Mouse (Mus musculus) brain, embryonic 14.5 days (tissue): Measurements from ENCODE around the gene Rtl8a. TPM values are rescaled to one million over a fixed set of nuclear protein-coding genes. Genes with fewer than 3 reads are reported as not detected.
"Not testable (repeated sequence)": the region's sequence is repeated elsewhere in the genome, so short reads cannot be mapped to it uniquely, and the experiment has no call there.

Experiments used
- DNase-seq: peaks from one replicate; pipeline ENCODE4 v3.0.0-alpha.2; 2011; ENCODE audit warnings: low read depth
- CTCF ChIP-seq: fragments of 200-500 bp; IDR thresholded peaks from 2 replicates; pipeline ENCODE4 v1.5.1; 2012; ENCODE audit warnings: inconsistent platforms, mild to moderate bottlenecking, moderate library complexity, borderline replicate concordance; ENCODE audit not compliant: insufficient read depth, insufficient read length; ENCODE audit errors: extremely low read depth
- POLR2A ChIP-seq: fragments of 200-500 bp; IDR thresholded peaks from 2 replicates; pipeline ENCODE4 v1.6.1; 2012; ENCODE audit warnings: mild to moderate bottlenecking, inconsistent platforms, borderline replicate concordance; ENCODE audit not compliant: poor library complexity, insufficient read depth, insufficient read length, severe bottlenecking; ENCODE audit errors: extremely low read depth
- polyA plus RNA-seq: library from polyadenylated mRNA; depleted of rRNA; stranded (reverse); fragments of >200 nt; gene quantifications from 2 replicates; pipeline ENCODE4 v1.2.3, GENCODE M21; 2012; rRNA removed

The Rtl8a gene
- 286 and 338 TPM in 2 replicates for polyA plus RNA-seq

DNA sequence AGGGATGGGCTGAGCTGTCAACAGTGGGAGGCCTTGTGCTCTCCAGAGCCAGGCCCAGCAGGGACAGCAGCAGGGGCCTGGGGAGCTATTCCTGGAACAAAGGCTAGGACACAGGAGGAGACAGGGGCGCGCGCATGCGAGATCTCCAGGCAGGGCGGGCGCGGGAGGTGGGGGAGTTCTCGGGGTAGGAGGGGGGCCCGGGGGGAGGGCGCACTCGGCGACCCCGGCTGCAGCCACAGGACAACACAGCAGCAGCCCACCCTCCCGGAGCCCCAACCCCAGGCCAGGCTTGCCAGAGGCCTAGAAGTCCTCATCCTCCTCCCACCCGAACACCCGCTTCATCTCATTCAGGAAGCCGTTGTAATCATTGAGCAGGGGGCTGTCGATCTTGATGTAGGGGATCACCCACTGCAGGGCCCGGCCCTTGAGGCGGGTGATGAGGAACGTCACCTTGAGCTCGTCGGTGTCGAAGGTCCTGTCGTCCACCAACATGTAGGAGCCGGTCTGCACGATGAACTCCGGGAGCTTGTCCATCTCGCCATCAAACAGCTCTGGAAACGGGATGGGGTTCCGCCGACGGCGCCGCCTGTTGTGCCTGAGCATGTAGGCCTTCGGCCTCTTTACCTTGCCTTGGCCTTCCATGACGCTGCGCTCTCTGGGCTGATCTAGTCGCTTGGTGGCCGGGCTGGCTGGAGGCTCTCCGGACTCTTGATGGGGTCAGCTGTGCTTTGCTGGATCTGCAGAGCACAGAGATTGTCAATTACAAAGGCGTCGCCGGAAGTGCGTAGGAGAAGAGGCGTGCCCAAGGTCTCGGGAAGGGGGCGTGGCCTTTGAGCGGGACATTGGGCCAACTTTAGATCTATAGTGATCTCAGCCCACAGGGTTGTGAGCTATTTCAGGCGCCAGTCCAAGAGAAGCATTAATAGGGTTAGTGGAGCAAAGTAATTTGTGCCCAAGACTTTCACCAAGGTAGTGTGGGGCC is at the start of gene Rtl8a:
Gene Rtl8a (minus strand): TSS at position 703 of the 982 bp plus-strand sequence.
- DNase-seq: peak; percentile 93

- no peak for DNase-seq
- TF ChIP-seq POLR2A (no peak), CTCF (no peak)
Observed at GRCm38 (mm10) chrX:53693141-53693540, 49.7 kb upstream of the Rtl8a start.

- no peak for TF ChIP-seq POLR2A
- TF ChIP-seq CTCF: no peak
- DNase-seq: no peak
Observed at GRCm38 (mm10) chrX:53692065-53692464, 48.6 kb upstream of the Rtl8a start.

GRCm38 (mm10) chrX:53684676-53685075 is 41.2 kb upstream of the Rtl8a start:
- DNase-seq: not testable (repeated sequence)

DNA sequence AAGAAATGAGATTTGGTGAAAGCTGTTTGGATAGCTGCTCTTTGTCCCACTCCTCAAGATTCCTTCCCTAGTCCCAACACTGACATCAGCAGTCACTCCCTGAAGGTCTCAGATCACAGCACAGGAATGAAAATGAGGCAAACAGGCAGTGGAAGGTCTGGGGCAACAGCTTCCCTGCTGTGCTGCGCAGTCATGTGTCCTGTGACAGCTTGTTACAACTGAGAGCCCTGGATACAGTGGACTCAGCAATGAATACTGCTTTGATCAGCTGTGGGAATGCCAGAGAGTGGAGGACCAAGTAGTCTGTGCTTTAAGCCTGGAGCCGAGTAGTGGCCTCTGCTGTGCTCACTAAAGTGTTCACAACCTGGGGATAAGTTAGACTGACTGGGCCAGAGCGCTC is 39.2 kb upstream of the Rtl8a start:
- not testable (repeated sequence) for DNase-seq

- DNase-seq: not testable (repeated sequence)
Observed at GRCm38 (mm10) chrX:53676943-53677342, 33.5 kb upstream of the Rtl8a start.

GRCm38 (mm10) chrX:53670696-53671095 is 27.2 kb upstream of the Rtl8a start:
- not testable (repeated sequence) for DNase-seq

DNA sequence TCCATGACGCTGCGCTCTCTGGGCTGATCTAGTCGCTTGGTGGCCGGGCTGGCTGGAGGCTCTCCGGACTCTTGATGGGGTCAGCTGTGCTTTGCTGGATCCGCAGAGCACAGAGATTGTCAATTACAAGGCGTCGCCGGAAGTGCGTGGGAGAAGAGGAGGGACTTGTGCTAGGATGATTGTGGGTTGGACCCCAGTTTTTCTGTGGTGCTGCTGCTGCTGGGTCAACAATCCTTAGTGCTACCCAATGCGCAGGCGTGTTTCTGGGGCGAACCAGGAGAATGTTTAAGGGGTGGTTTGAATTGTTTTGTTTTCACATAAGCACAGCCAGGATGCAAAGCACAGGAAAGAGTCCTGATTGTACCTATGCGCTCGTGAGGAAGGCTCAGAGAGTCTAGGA is 26.8 kb upstream of the Rtl8a start, which contains the start of gene Rtl8b:
Gene Rtl8b (minus strand): TSS at position 115 of the 400 bp plus-strand sequence.
- TF ChIP-seq CTCF (no peak), POLR2A (no peak)

DNA sequence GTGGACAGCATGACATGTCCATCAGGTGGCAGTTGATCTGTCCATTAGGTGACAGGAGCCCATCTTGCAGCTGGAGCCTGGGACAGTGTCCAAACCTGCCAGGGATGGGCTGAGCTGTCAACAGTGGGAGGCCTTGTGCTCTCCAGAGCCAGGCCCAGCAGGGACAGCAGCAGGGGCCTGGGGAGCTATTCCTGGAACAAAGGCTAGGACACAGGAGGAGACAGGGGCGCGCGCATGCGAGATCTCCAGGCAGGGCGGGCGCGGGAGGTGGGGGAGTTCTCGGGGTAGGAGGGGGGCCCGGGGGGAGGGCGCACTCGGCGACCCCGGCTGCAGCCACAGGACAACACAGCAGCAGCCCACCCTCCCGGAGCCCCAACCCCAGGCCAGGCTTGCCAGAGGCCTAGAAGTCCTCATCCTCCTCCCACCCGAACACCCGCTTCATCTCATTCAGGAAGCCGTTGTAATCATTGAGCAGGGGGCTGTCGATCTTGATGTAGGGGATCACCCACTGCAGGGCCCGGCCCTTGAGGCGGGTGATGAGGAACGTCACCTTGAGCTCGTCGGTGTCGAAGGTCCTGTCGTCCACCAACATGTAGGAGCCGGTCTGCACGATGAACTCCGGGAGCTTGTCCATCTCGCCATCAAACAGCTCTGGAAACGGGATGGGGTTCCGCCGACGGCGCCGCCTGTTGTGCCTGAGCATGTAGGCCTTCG is 26.2 kb upstream of the Rtl8a start:
- DNase-seq: not testable (repeated sequence)

More for the DNA sequence above, 26.8 kb upstream of the Rtl8a start, which contains the start of gene Rtl8b:
- DNase-seq: peak; percentile 97

DNA sequence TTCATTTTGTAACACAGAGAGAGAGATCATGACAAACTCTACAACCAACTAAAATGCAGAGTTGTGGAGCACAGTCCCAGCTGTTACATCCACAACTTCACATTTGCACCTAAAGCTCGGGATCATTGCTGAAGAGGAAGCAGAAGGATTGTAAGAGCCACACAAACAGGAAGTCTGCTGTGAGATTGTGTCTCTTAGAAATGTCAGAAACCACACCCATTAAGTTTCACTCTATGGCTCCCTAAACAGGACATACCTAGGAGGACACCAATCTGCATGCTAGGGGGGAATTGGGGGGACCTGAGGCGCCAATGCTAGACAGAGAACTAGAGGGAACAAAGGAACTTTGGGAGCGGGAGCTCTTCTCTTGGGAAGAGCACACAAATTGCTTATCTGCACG is 9.4 kb upstream of the Rtl8a start:
- DNase-seq: not testable (repeated sequence)

DNA sequence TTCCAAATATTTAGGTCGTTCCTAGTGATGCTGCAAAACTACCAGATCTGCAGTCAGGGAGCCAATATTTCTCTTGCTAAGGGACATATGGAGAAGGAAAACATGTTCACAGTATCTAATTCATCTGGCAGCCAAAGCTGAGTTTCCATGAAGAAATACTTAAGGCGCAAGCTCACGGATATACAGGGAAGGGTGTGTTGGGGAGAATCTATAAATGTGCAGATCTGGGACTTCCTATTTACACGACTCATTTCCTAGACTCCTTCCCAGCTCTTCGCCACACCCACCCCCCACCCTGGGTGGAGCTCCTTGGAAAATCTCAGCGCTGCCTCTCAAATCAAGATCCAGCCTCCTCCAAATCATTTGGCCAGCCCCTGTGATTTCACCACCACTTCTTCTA is 2.4 kb upstream of the Rtl8a start:
- peak; percentile 15 for DNase-seq
- TF ChIP-seq CTCF: no peak
- TF ChIP-seq POLR2A: no peak

- DNase-seq: not testable (repeated sequence)
Observed at GRCm38 (mm10) chrX:53642604-53642979, 890 bp downstream of the Rtl8a start.

- not testable (repeated sequence) for DNase-seq
Observed at GRCm38 (mm10) chrX:53638107-53638506, 5.4 kb downstream of the Rtl8a start.

GRCm38 (mm10) chrX:53611395-53611794 is 32.1 kb downstream of the Rtl8a start:
- not testable (repeated sequence) for DNase-seq

DNA sequence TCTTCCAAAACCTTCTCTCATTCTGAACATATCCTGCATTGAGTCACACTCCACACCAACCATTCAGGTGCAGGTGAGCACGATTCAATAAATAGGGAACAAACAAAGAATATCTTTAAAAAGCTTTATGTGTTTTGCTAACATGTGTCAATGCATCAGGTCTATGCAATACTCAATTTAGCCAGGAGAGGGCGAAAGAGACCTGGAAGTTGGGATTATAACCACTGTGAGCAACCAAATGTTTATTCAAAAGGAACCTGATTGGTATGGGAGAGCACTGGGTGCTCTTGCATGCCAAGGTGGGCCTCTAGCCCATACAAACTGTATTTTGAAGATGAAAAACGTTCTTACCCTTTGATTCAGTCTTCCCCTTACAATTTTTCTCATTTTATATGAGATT is 32.9 kb downstream of the Rtl8a start:
- DNase-seq: peak; percentile 76
- TF ChIP-seq POLR2A (no peak), CTCF (peak; percentile 53; the same call in 1 of the 2 replicates)

DNA sequence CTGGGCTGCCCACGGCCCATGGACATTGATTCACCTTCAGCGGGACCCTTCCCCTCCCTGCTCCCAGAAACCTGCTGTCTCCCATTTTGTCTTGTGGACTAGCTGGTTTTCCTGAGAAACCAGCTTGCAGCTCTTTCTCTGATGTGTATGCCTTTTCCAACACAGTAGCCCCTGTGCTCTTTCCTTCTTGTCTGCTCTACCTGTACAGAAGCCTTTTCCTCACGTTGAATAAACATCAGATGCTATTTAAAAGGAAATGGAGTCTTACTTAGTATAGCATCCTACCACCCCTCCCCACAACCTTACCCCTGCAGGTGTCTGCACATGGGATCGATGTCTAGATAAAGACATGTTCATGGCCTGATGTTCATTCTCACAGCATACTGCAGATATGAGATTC is 34.6 kb downstream of the Rtl8a start, which contains the start of gene Gm14597:
Gene Gm14597 (minus strand): TSS at position 101 of the 400 bp plus-strand sequence.
- DNase-seq: not testable (repeated sequence)
